ENCODE assay signal across 39 mouse cellular contexts in genomic region chr1:121577491-121577890, GRCm38 (mm10). TPM values are rescaled to one million over a fixed set of nuclear protein-coding genes. Genes with fewer than 3 reads are reported as not detected.
DNase-seq lines count a peak whose midpoint lies in the region; ATAC-seq lines count a peak whose summit lies in the region.
"Had no signal": no experiment of that assay in that cellular context is flagged by ENCODE, and none has a peak within 500 bp of the region (broad histone marks: within the 10 kb centered on the region; RNA-seq: fewer than 3 reads in every experiment).

No protein-coding gene starts in this region.

- no peaks in the 10 kb centered on the region for H3K4me1 ChIP-seq in neural tube, embryonic 12.5 days
- H3K4me1 ChIP-seq: embryonic facial prominence, embryonic 12.5 days; forebrain, embryonic 15.5 days; heart, embryonic 10.5 days; heart, embryonic 15.5 days; hindbrain, embryonic 13.5 days had no signal

- no peaks in the 10 kb centered on the region for H3K9me3 ChIP-seq in neural tube, embryonic 12.5 days
- H3K9me3 ChIP-seq: embryonic facial prominence, embryonic 12.5 days; forebrain, embryonic 15.5 days; heart, embryonic 10.5 days; heart, embryonic 15.5 days; hindbrain, embryonic 13.5 days had no signal

- peak; percentile 2 for DNase-seq in embryo, embryonic 10.5 days (ENCODE audit: low spot score)
- no peak for DNase-seq in embryo, embryonic 10 days (ENCODE audit: low spot score)
- DNase-seq in heart, adult 11 months: peak; percentile 84
- no peak for DNase-seq in heart, postnatal 25 days (ENCODE audit: low spot score)
- DNase-seq in neural tube, embryonic 10.5 days (ENCODE audit: extremely low spot score, low spot score): no peak
- DNase-seq in urinary bladder, postnatal 10 days (ENCODE audit: low spot score): no peak
- no peak for DNase-seq in lung, postnatal 4 days
- DNase-seq: adrenal gland, postnatal 25 days; cerebellum, adult 18-20 months; cerebellum, postnatal 10 days; gastrocnemius, postnatal 10 days; heart, postnatal 36 days; kidney, adult 9 months; kidney, postnatal 10 days; layer of hippocampus, adult 9-11 months; liver; lung, adult 2 months; lung, postnatal 10 days; right cerebral cortex, adult 18-20 months; spleen, adult 18-20 months; thymus, adult 18-20 months; thymus, postnatal 25 days had no signal

- no peaks in the 10 kb centered on the region for H3K36me3 ChIP-seq in neural tube, embryonic 12.5 days
- H3K36me3 ChIP-seq: embryonic facial prominence, embryonic 12.5 days; forebrain, embryonic 15.5 days; heart, embryonic 10.5 days; heart, embryonic 15.5 days; hindbrain, embryonic 13.5 days had no signal

- 0 out of 2 replicates have a peak, but pooled peaks have one; percentile 17 for ATAC-seq in neural tube, embryonic 12.5 days (ENCODE audit: low FRiP score, low read depth)
- ATAC-seq: forebrain, embryonic 15.5 days; intestine, postnatal 0 days; Patski had no signal

- no peak overlapping the region for H3K4me2 ChIP-seq in neural tube, embryonic 12.5 days (replicated peaks)
- H3K4me2 ChIP-seq: embryonic facial prominence, embryonic 12.5 days; forebrain, embryonic 15.5 days; heart, embryonic 15.5 days; hindbrain, embryonic 13.5 days had no signal

- H3K27me3 ChIP-seq in neural tube, embryonic 12.5 days (replicated peaks): no peaks in the 10 kb centered on the region
- H3K27me3 ChIP-seq: embryonic facial prominence, embryonic 12.5 days; forebrain, embryonic 15.5 days; heart, embryonic 15.5 days; hindbrain, embryonic 13.5 days; Patski had no signal

- no peak overlapping the region for H3K9ac ChIP-seq in neural tube, embryonic 12.5 days
- H3K9ac ChIP-seq: embryonic facial prominence, embryonic 12.5 days; forebrain, embryonic 15.5 days; heart, embryonic 15.5 days; hindbrain, embryonic 13.5 days; liver, embryonic 14.5 days had no signal

- no peak overlapping the region for H3K4me3 ChIP-seq in neural tube, embryonic 12.5 days
- H3K4me3 ChIP-seq: embryonic facial prominence, embryonic 12.5 days; erythroblast, embryonic 14.5 days; forebrain, embryonic 15.5 days; heart, embryonic 10.5 days; heart, embryonic 15.5 days; hindbrain, embryonic 13.5 days had no signal

- no peak overlapping the region for H3K27ac ChIP-seq in neural tube, embryonic 12.5 days
- H3K27ac ChIP-seq: embryonic facial prominence, embryonic 12.5 days; forebrain, embryonic 15.5 days; heart, embryonic 10.5 days; heart, embryonic 15.5 days; hindbrain, embryonic 13.5 days; liver, embryonic 14.5 days; stomach, postnatal 0 days had no signal

- 30% methylated on average over 1 of the region's 1 CpGs for WGBS in neural tube, embryonic 12.5 days

- intact Hi-C loops in heart, postnatal 25 days (cut with DNase I): no loop called here

RNA-seq across cellular contexts. Expression of gene Ddx18, which starts 9.7 kb away (rescaled TPM):
- total RNA-seq in heart, postnatal 25 days (2021): 10 to 100 TPM; 14.6 to 16.2 TPM
- 55.9 and 60.5 TPM in 2 replicates for polyA plus RNA-seq in neural tube, embryonic 12.5 days (2016; fragmentation: Nextera tagmentation; extraction: Ambion mirVana)

RNA-seq across cellular contexts. Expression of gene Htr5b, which starts 49.2 kb away (rescaled TPM):
- not detected for total RNA-seq in heart, postnatal 25 days (2021)
- polyA plus RNA-seq in neural tube, embryonic 12.5 days (2016; fragmentation: Nextera tagmentation; extraction: Ambion mirVana): 0.13 and 0.20 TPM in 2 replicates
- total RNA-seq: adrenal gland, adult 18-20 months; adrenal gland, postnatal 25 days; CH12.LX; common myeloid progenitor, adult 5-6 weeks; gastrocnemius, postnatal 10 days; heart, postnatal 36 days; MEL had no signal
- polyA plus RNA-seq: C2C12; erythroblast, embryonic 14.5 days; intestine, postnatal 0 days; large intestine, adult 2 months; liver, embryonic 14.5 days; lung, adult 2 months; Patski had no signal

Comparison
In these comparisons a context has a peak if more than half of its experiments do, and no peak if none do; other contexts are left out.
1. DNase-seq: peak in embryo, embryonic 10.5 days (single experiment) and heart, adult 11 months (single experiment); none in embryo, embryonic 10 days (single experiment), heart, postnatal 25 days (single experiment), neural tube, embryonic 10.5 days (single experiment), urinary bladder, postnatal 10 days (single experiment) and lung, postnatal 4 days (0 of 2).